Mouse (Mus musculus) heart, adult 11 months (tissue): Measurements from ENCODE around the gene Litaf.
A peak's percentile ranks its signal among the peaks of the same experiment; 100 is the strongest.

Source experiments
- DNase-seq: peaks from one replicate; pipeline ENCODE4 v3.0.0; 2022

Litaf gene

GRCm38 (mm10) chr16:11065431-11065830 lies 526 bp downstream of the Litaf start:
- no peak for DNase-seq

GRCm38 (mm10) chr16:11064742-11065141 lies 1.2 kb downstream of the Litaf start:
- DNase-seq = peak; percentile 84

- peak; percentile 90 for DNase-seq
Observed at GRCm38 (mm10) chr16:11064341-11064740, 1.6 kb downstream of the Litaf start.

GRCm38 (mm10) chr16:11062794-11063721 lies 2.9 kb downstream of the Litaf start:
- DNase-seq = peak; percentile 100

GRCm38 (mm10) chr16:11060645-11061044 lies 5.3 kb downstream of the Litaf start, which contains the start of gene Snn:
Snn (plus strand) TSS chr16:11060945.
- peak; percentile 80 for DNase-seq

- no peak for DNase-seq
Observed at GRCm38 (mm10) chr16:11055916-11056315, 10.0 kb downstream of the Litaf start.

- DNase-seq = peak; percentile 81
Observed at GRCm38 (mm10) chr16:11054871-11055270, 11.1 kb downstream of the Litaf start.

- no peak for DNase-seq
Observed at GRCm38 (mm10) chr16:11054409-11054808, 11.5 kb downstream of the Litaf start.

GRCm38 (mm10) chr16:11051134-11051533 lies 14.8 kb downstream of the Litaf start:
- DNase-seq = no peak

GRCm38 (mm10) chr16:11050226-11050625 lies 15.7 kb downstream of the Litaf start:
- no peak for DNase-seq

GRCm38 (mm10) chr16:11047130-11047529 lies 18.8 kb downstream of the Litaf start:
- DNase-seq = no peak

- DNase-seq = peak; percentile 99
Observed at GRCm38 (mm10) chr16:11046437-11046836, 19.5 kb downstream of the Litaf start.

- DNase-seq = no peak
Observed at GRCm38 (mm10) chr16:11043239-11043638, 22.7 kb downstream of the Litaf start.

- peak; percentile 52 for DNase-seq
Observed at GRCm38 (mm10) chr16:11040603-11041002, 25.4 kb downstream of the Litaf start.

GRCm38 (mm10) chr16:11035790-11036431 lies 30.0 kb downstream of the Litaf start:
- DNase-seq = peak; percentile 96

GRCm38 (mm10) chr16:11035273-11035672 lies 30.7 kb downstream of the Litaf start:
- no peak for DNase-seq

- DNase-seq = peak; percentile 97
Observed at GRCm38 (mm10) chr16:11034193-11034803, 31.7 kb downstream of the Litaf start.

GRCm38 (mm10) chr16:11031320-11031719 lies 34.6 kb downstream of the Litaf start:
- no peak for DNase-seq

GRCm38 (mm10) chr16:11030844-11031243 lies 35.1 kb downstream of the Litaf start:
- DNase-seq = no peak

- DNase-seq = no peak
Observed at GRCm38 (mm10) chr16:11028206-11028605, 37.8 kb downstream of the Litaf start.

GRCm38 (mm10) chr16:11024841-11025240 lies 41.1 kb downstream of the Litaf start:
- DNase-seq = peak; percentile 95

GRCm38 (mm10) chr16:11023618-11024017 lies 42.3 kb downstream of the Litaf start:
- no peak for DNase-seq

GRCm38 (mm10) chr16:11022113-11022489 lies 43.9 kb downstream of the Litaf start:
- no peak for DNase-seq
